Mouse (Mus musculus) heart, embryonic 13.5 days (tissue): ENCODE data around the gene Hist1h4j. TPM values are rescaled to one million over a fixed set of nuclear protein-coding genes. Genes with fewer than 3 reads are reported as not detected.
"Not testable (repeated sequence)": the region's sequence is repeated elsewhere in the genome, so short reads cannot be mapped to it uniquely, and the experiment has no call there.

ENCODE experiments used
- ATAC-seq: fragments of 200-750 bp; cut with Nextera tagmentation; 2 replicates; pipeline ENCODE4 v1.8.0; 2017; ENCODE audit warnings: moderate TSS enrichment; ENCODE audit not compliant: insufficient number of reproducible peaks, low FRiP score, low TSS enrichment; ENCODE audit errors: extremely low read depth
- H3K27ac ChIP-seq: fragments of 300-500 bp; sonication (generic); replicated peaks from 2 replicates; pipeline ENCODE4 v1.5.1; 2015; ENCODE audit warnings: moderate library complexity, mild to moderate bottlenecking, inconsistent platforms
- H3K27me3 ChIP-seq: fragments of 300-500 bp; sonication (generic); replicated peaks from 2 replicates; pipeline ENCODE4 v1.6.1; 2015; ENCODE audit warnings: mild to moderate bottlenecking, inconsistent platforms
- H3K36me3 ChIP-seq: fragments of 300-500 bp; sonication (generic); 2 replicates; pipeline ENCODE4 v1.6.1; 2015; ENCODE audit warnings: mild to moderate bottlenecking, inconsistent platforms
- H3K4me1 ChIP-seq: fragments of 300-500 bp; sonication (generic); 2 replicates; pipeline ENCODE4 v1.6.1; 2015; ENCODE audit warnings: inconsistent platforms
- H3K4me2 ChIP-seq: fragments of 300-500 bp; sonication (generic); 2 replicates; pipeline ENCODE4 v1.6.1; 2015; ENCODE audit warnings: inconsistent platforms, mild to moderate bottlenecking, moderate library complexity
- H3K4me3 ChIP-seq: fragments of 300-500 bp; sonication (generic); 2 replicates; pipeline ENCODE4 v1.5.1; 2015; ENCODE audit warnings: moderate library complexity, mild to moderate bottlenecking, inconsistent platforms
- H3K9ac ChIP-seq: fragments of 300-500 bp; sonication (generic); 2 replicates; pipeline ENCODE4 v1.6.1; 2015; ENCODE audit warnings: inconsistent platforms, mild to moderate bottlenecking, moderate library complexity
- H3K9me3 ChIP-seq: fragments of 300-500 bp; sonication (generic); 2 replicates; pipeline ENCODE4 v1.6.1; 2016; ENCODE audit warnings: inconsistent platforms
- WGBS: fragments of 180-500 bp; shearing (Covaris S2); methylation state at CpG from one replicate; pipeline ENCODE4 v1.1.7; 2015; ENCODE audit warnings: mixed read lengths; 5-methylcytosine and 5-hydroxymethylcytosine counted together
- polyA plus RNA-seq: library from polyadenylated mRNA; unstranded; fragments of >200 nt; fragmentation: Nextera tagmentation; extraction: Ambion mirVana; gene quantifications from 2 replicates; pipeline ENCODE4 v1.2.1, GENCODE M21; 2015

The Hist1h4j gene
- polyA plus RNA-seq, 1 experiment from 2014 or later: 0.45 TPM

- ATAC-seq: not testable (repeated sequence)
- WGBS: 1% methylated on average over 13 of the region's 38 CpGs
These were observed 18.1 kb upstream of the Hist1h4j start for GRCm38 (mm10) chr13:21716540-21717391.

DNA sequence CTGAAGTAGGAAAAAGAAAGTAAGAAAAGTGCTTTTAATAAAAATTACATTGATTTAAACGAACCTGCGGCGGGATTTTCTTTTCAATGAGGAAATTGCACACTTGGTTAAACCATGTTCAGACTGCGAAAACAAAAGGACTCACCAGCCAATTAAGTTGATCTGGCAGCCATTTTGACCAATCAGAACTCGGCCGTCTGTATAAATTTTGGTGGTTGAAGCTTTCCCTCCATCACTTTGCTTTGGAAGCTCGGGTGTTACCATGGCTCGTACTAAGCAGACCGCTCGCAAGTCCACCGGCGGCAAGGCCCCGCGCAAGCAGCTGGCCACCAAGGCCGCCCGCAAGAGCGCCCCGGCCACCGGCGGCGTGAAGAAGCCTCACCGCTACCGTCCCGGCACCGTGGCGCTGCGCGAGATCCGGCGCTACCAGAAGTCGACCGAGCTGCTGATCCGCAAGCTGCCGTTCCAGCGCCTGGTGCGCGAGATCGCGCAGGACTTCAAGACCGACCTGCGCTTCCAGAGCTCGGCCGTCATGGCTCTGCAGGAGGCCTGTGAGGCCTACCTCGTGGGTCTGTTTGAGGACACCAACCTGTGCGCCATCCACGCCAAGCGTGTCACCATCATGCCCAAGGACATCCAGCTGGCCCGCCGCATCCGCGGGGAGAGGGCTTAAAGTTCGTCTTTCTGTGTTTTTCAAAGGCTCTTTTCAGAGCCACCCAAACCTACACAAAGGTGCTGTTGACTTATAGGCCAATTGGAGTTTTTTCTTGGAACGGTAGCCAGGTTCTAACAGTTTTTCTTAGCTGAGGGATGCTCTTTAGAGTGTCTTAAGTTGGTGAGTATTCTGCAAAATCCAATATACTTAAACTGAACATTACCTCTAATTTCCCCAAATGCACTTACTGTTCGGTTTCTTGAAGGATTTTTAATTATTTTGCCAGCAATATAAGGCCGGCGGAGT is 17.2 kb upstream of the Hist1h4j start, which contains the start of gene Hist1h3h:
Gene Hist1h3h, plus strand, starts transcription at position 263 of the 961 bp plus-strand sequence.
- H3K27ac ChIP-seq: peak within 1 kb of the TSS; percentile 91
- H3K4me1 ChIP-seq: peaks cover 44% of the 10 kb centered on the region
- H3K4me3 ChIP-seq: peak within 1 kb of the TSS; percentile 55
- H3K4me2 ChIP-seq: peak within 1 kb of the TSS; percentile 72
- H3K36me3 ChIP-seq, H3K27me3 ChIP-seq, H3K9me3 ChIP-seq: not testable (repeated sequence)
- 2% methylated on average over 23 of the region's 56 CpGs for WGBS
- ATAC-seq: 0 out of 2 replicates have a peak, but pooled peaks have one; percentile 33
- H3K9ac ChIP-seq: peak within 1 kb of the TSS; percentile 89

More at GRCm38 (mm10) chr13:21716540-21717391, 18.1 kb upstream of the Hist1h4j start:
- H3K36me3 ChIP-seq, H3K27me3 ChIP-seq, H3K9me3 ChIP-seq: not testable (repeated sequence)
- Histone ChIP-seq H3K4me1 (peaks cover 37% of the 10 kb centered on the region), H3K9ac (peak overlapping the region; percentile 89), H3K27ac (peak overlapping the region; percentile 91), H3K4me2 (peak overlapping the region; percentile 72), H3K4me3 (peak overlapping the region; percentile 55)

DNA sequence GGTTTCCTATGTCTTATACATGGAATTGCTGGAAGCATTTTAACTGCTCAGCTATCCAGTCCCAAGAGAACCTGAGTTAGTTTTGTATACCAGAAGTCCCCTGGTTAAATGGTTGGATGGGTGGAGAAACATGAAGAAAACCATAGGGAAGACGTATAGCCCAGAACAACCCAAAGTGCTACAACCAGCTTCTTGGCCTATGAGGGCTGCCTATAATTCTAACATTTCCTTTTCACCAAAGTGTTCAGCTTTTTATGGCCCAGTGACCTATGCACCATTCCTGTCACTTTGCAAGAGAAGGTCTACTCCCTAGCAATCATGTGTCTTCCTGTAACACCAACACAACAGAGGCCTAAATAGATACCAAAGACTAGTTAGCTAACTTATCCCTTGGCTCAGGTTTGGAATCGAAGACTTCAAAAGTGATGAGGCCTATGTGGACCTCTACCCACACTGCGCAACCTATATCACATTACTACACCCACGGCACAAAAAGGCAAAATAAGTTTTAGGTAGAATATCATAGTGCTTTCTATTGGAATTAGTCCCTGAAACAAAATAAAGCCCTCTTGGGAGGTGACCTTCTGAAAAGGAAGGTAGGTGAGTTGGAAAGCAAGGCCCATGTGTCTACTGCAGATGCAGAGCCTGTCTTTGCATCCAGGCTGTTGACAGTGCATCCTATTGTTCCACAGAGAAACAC is 16.3 kb upstream of the Hist1h4j start:
- ATAC-seq: no peak
- peak overlapping the region; percentile 73 for H3K27ac ChIP-seq
- WGBS: 65% methylated on average over 4 of the region's 4 CpGs
- H3K9me3 ChIP-seq: no peaks in the 10 kb centered on the region
- H3K36me3 ChIP-seq: no peaks in the 10 kb centered on the region
- H3K27me3 ChIP-seq: no peaks in the 10 kb centered on the region
- peaks cover 48% of the 10 kb centered on the region for H3K4me1 ChIP-seq
- peak overlapping the region; percentile 55 for H3K4me3 ChIP-seq
- peak overlapping the region; percentile 72 for H3K4me2 ChIP-seq
- peak overlapping the region; percentile 87 for H3K9ac ChIP-seq

DNA sequence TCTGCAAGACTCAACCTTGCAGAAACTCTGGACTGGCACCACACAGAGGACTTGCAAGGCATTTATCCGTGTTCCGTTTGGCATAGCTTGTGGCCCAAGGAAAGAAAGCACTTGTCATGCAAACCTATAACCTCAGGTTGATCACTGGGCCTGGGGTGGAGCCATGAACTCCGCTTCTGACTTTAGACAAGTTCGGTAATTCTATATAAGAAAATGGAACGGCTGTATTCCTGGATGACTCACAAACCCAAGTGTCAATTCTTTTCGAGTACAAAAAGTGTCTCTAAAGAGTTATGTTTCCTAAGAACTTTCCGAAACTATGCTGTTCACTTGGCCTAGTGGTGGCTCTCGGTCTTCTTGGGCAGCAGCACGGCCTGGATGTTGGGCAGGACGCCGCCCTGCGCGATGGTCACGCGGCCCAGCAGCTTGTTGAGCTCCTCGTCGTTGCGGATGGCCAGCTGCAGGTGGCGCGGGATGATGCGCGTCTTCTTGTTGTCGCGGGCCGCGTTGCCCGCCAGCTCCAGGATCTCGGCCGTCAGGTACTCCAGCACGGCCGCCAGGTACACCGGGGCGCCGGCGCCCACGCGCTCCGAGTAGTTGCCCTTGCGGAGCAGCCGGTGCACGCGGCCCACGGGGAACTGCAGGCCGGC is 13.6 kb upstream of the Hist1h4j start:
- peak overlapping the region; percentile 87 for H3K27ac ChIP-seq
- WGBS: 3% methylated on average over 24 of the region's 44 CpGs
- not testable (repeated sequence) for ATAC-seq

DNA sequence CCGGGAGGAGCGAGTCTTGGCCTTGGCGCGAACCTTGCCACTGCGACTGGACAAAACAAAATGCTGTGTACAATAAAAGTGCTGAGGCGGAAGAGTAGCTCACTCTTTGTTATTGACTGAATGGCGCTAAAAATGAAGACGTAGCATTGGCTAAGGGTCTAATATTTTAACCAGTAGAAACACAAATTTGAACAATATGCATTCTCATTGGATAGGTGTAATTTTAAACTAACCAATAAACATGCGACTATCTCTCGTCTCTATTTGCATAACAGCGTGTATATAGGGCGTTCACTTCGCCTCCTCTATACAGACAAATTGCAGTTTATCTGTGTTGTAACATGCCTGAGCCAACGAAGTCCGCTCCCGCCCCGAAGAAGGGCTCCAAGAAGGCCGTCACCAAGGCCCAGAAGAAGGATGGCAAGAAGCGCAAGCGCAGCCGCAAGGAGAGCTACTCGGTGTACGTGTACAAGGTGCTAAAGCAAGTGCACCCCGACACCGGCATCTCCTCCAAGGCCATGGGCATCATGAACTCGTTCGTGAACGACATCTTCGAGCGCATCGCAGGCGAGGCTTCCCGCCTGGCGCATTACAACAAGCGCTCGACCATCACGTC is 13.0 kb upstream of the Hist1h4j start, which contains the start of gene Hist1h2bm:
Gene Hist1h2bm, plus strand, starts transcription at position 288 of the 616 bp plus-strand sequence.
- H3K4me1 ChIP-seq: peaks cover 35% of the 10 kb centered on the region
- ATAC-seq: peak; percentile 82
- 1% methylated on average over 37 of the region's 37 CpGs for WGBS
- peak within 1 kb of the TSS; percentile 87 for H3K27ac ChIP-seq
- H3K9me3 ChIP-seq, H3K36me3 ChIP-seq, H3K27me3 ChIP-seq: not testable (repeated sequence)
- H3K4me2 ChIP-seq: peak within 1 kb of the TSS; percentile 70
- H3K9ac ChIP-seq: peak within 1 kb of the TSS; percentile 82
- peak within 1 kb of the TSS; percentile 50 for H3K4me3 ChIP-seq

More for the DNA sequence above, 13.6 kb upstream of the Hist1h4j start:
- H3K9me3 ChIP-seq, H3K36me3 ChIP-seq, H3K27me3 ChIP-seq: not testable (repeated sequence)
- Histone ChIP-seq H3K4me2 (peak overlapping the region; percentile 70), H3K9ac (peak overlapping the region; percentile 82), H3K4me3 (peak overlapping the region; percentile 50), H3K4me1 (peaks cover 37% of the 10 kb centered on the region)

DNA sequence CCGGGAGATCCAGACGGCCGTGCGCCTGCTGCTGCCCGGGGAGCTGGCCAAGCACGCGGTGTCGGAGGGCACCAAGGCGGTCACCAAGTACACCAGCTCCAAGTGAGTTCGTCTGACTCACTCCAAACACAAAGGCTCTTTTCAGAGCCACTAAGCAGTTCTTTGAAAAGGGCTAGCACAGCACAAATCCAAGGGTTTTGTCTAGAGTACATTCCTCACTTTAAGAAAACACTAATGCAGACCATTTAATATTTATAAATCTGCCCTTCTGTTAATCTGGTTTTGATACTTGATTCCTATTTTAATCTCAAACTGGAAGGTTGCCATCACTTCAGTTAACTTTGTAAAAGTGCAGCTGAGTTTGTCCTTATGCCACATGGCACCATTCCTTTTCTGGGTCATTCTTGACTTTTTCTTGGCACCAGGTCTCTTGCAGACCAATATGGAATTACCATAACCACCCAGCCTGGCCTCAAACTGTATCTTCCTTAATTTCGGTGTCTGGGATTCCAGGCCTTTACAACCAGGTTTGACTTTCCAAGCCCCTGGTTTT is 12.4 kb upstream of the Hist1h4j start:
- peak overlapping the region; percentile 77 for H3K9ac ChIP-seq
- no peak for ATAC-seq
- peak overlapping the region; percentile 70 for H3K4me2 ChIP-seq
- peak overlapping the region; percentile 50 for H3K4me3 ChIP-seq
- WGBS: 4% methylated on average over 11 of the region's 11 CpGs
- H3K9me3 ChIP-seq: no peaks in the 10 kb centered on the region
- H3K4me1 ChIP-seq: peaks cover 32% of the 10 kb centered on the region
- no peaks in the 10 kb centered on the region for H3K27me3 ChIP-seq
- peak overlapping the region; percentile 84 for H3K27ac ChIP-seq
- no peaks in the 10 kb centered on the region for H3K36me3 ChIP-seq

- no peaks in the 10 kb centered on the region for H3K36me3 ChIP-seq
- H3K4me1 ChIP-seq: peaks cover 29% of the 10 kb centered on the region
- 35% methylated on average over 5 of the region's 5 CpGs for WGBS
- H3K4me2 ChIP-seq: peak overlapping the region; percentile 70
- H3K9me3 ChIP-seq: no peaks in the 10 kb centered on the region
- no peaks in the 10 kb centered on the region for H3K27me3 ChIP-seq
- peak overlapping the region; percentile 77; the same call in 1 of the 2 replicates for H3K9ac ChIP-seq
- H3K4me3 ChIP-seq: no peak overlapping the region
- ATAC-seq: no peak
- H3K27ac ChIP-seq: peak overlapping the region; percentile 84
These were observed 11.6 kb upstream of the Hist1h4j start for GRCm38 (mm10) chr13:21722993-21723836.

GRCm38 (mm10) chr13:21727948-21728572 is 6.8 kb upstream of the Hist1h4j start:
- H3K36me3 ChIP-seq: no peaks in the 10 kb centered on the region
- H3K27me3 ChIP-seq: no peaks in the 10 kb centered on the region
- no peak for ATAC-seq
- H3K4me2 ChIP-seq: no peak overlapping the region
- H3K9me3 ChIP-seq: no peaks in the 10 kb centered on the region
- H3K4me3 ChIP-seq: no peak overlapping the region
- 41% methylated on average over 11 of the region's 11 CpGs for WGBS
- H3K27ac ChIP-seq: no peak overlapping the region
- peaks cover 2% of the 10 kb centered on the region for H3K4me1 ChIP-seq
- no peak overlapping the region for H3K9ac ChIP-seq

DNA sequence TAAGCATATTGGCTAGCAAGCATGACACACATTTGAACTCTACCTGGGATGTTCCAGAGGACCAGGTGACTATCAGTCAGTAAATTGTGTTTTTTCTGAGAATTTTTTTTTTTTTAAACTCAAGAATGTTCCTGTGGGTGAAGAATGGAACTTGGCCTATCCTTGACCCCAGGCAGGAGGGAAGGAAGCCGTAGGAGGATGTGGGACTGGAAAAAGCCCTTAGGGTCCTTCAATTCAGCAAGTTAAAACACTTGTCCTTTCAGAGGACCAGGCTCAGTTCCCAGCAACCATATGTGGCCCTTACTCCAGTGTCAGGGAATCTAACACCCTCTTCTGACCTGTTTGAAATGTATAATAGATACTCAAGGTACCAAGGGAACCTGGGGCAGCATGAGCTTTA is 5.3 kb upstream of the Hist1h4j start:
- no peak overlapping the region for H3K9ac ChIP-seq
- no peaks in the 10 kb centered on the region for H3K9me3 ChIP-seq
- H3K4me1 ChIP-seq: peaks cover 12% of the 10 kb centered on the region
- 48% methylated on average over 1 of the region's 1 CpGs for WGBS
- no peak overlapping the region for H3K27ac ChIP-seq
- H3K27me3 ChIP-seq: no peaks in the 10 kb centered on the region
- H3K4me2 ChIP-seq: no peak overlapping the region
- no peak for ATAC-seq
- no peak overlapping the region for H3K4me3 ChIP-seq
- no peaks in the 10 kb centered on the region for H3K36me3 ChIP-seq
